Mouse (Mus musculus) cerebellum, adult 2 months (tissue): ENCODE data around the gene Hmbs.

ENCODE experiments used
- CTCF ChIP-seq: fragments of 200-500 bp; IDR thresholded peaks from 2 replicates; pipeline ENCODE4 v1.5.1; 2011; ENCODE audit warnings: low read depth, mild to moderate bottlenecking, control low read depth, low read length, moderate library complexity, borderline replicate concordance; ENCODE audit not compliant: insufficient read depth
- POLR2A ChIP-seq: fragments of 200-500 bp; IDR thresholded peaks from 2 replicates; pipeline ENCODE4 v1.6.1; 2011; ENCODE audit warnings: low read length, control low read depth, borderline replicate concordance; ENCODE audit not compliant: insufficient read depth

GRCm38 (mm10) chr9:44341487-44341886, 2.5 kb downstream of the Hmbs start:
- TF ChIP-seq CTCF (no peak), POLR2A (no peak)
